Mouse (Mus musculus): ENCODE results near the gene Tcf3. TPM values are rescaled to one million over a fixed set of nuclear protein-coding genes. Genes with fewer than 3 reads are reported as not detected.

Tcf3 gene
- polyA plus RNA-seq, 1 experiment, result 67.5 TPM

GRCm38 (mm10) chr10:80387522-80387959, 45.9 kb downstream of the Tcf3 start, which contains the start of gene Mex3d:
Gene Mex3d (minus strand): TSS chr10:80387659.
- Histone ChIP-seq H3K4me3 (peak within 1 kb of the TSS; percentile 100), H3K4me2 (ENCODE audit: low read depth) (peak within 1 kb of the TSS; percentile 100), H3K36me3 (ENCODE audit: control insufficient read depth, insufficient read depth) (no peaks in the 10 kb centered on the region), H3K27me3 (ENCODE audit: control insufficient read depth, insufficient read depth, insufficient read length) (no peaks in the 10 kb centered on the region), H3ac (ENCODE audit: control insufficient read depth, insufficient read length) (peak within 1 kb of the TSS; percentile 87), H3K79me2 (ENCODE audit: control insufficient read depth, insufficient read depth) (peaks cover 46% of the 10 kb centered on the region)
- TF ChIP-seq MYOD1 (IDR thresholded peaks at IDR 0.05; ENCODE audit: control insufficient read depth in 1 of 3, insufficient read length in 2 of 3, low read depth in 2 of 3) (peak in 1 of 3 experiments; percentile 66), USF1 (IDR thresholded peaks at IDR 0.05; ENCODE audit: low read depth) (peak; percentile 36), POLR2A (IDR thresholded peaks at IDR 0.05; ENCODE audit: insufficient read length, low read depth) (peak; percentile 57), POLR2AphosphoS2 (IDR thresholded peaks at IDR 0.05; ENCODE audit: insufficient read length, low read depth) (peak; percentile 36), REST (IDR thresholded peaks at IDR 0.05; ENCODE audit: insufficient read depth, insufficient read length) (no peak)

GRCm38 (mm10) chr10:80386735-80387471, 46.5 kb downstream of the Tcf3 start:
- H3K4me2 ChIP-seq (ENCODE audit: low read depth), result peak overlapping the region; percentile 94
- TF ChIP-seq MYOG (IDR thresholded peaks at IDR 0.05; ENCODE audit: control insufficient read depth in 1 of 3, insufficient read depth in 1 of 3, insufficient read length in 2 of 3, low read depth in 2 of 3), result peak in 1 of 3 experiments; percentile 14
- no peak for TF ChIP-seq MAX (IDR thresholded peaks at IDR 0.05; ENCODE audit: low read depth)
- TF ChIP-seq MYOD1 (IDR thresholded peaks at IDR 0.05; ENCODE audit: control insufficient read depth in 1 of 3, insufficient read length in 2 of 3, low read depth in 2 of 3), result peak in 1 of 3 experiments; percentile 20
- TF ChIP-seq POLR2A (IDR thresholded peaks at IDR 0.05; ENCODE audit: insufficient read length, low read depth), result peak; percentile 5
- no peak for TF ChIP-seq SRF (IDR thresholded peaks at IDR 0.05; ENCODE audit: control insufficient read depth, insufficient read length, low read depth)
- TF ChIP-seq CEBPB (IDR thresholded peaks at IDR 0.05; ENCODE audit: insufficient read depth, poor library complexity, severe bottlenecking), result no peak
- peak; percentile 6 for TF ChIP-seq POLR2AphosphoS2 (IDR thresholded peaks at IDR 0.05; ENCODE audit: insufficient read length, low read depth)
- no peak for TF ChIP-seq TCF12 (IDR thresholded peaks at IDR 0.05; ENCODE audit: insufficient read depth, poor library complexity, severe bottlenecking)
- no peak for TF ChIP-seq REST (IDR thresholded peaks at IDR 0.05; ENCODE audit: insufficient read depth, insufficient read length)
- TF ChIP-seq E2F4 (IDR thresholded peaks at IDR 0.05; ENCODE audit: insufficient read depth), result no peak
- no peak for TF ChIP-seq USF1 (IDR thresholded peaks at IDR 0.05; ENCODE audit: low read depth)
- peaks cover 51% of the 10 kb centered on the region for H3K79me2 ChIP-seq (ENCODE audit: control insufficient read depth, insufficient read depth)
- peak overlapping the region; percentile 100 for H3K4me3 ChIP-seq
- peak overlapping the region; percentile 87 for H3ac ChIP-seq (ENCODE audit: control insufficient read depth, insufficient read length)
- H3K36me3 ChIP-seq (ENCODE audit: control insufficient read depth, insufficient read depth), result no peaks in the 10 kb centered on the region
- H3K27me3 ChIP-seq (ENCODE audit: control insufficient read depth, insufficient read depth, insufficient read length), result no peaks in the 10 kb centered on the region

GRCm38 (mm10) chr10:80385811-80386734, 47.4 kb downstream of the Tcf3 start:
- Histone ChIP-seq H3K36me3 (ENCODE audit: control insufficient read depth, insufficient read depth) (no peaks in the 10 kb centered on the region), H3K4me2 (ENCODE audit: low read depth) (peak overlapping the region; percentile 94)

GRCm38 (mm10) chr10:80385310-80385709, 48.1 kb downstream of the Tcf3 start:
- Histone ChIP-seq H3K4me2 (ENCODE audit: low read depth) (peak overlapping the region; percentile 94), H3K4me3 (peak overlapping the region; percentile 100), H3K36me3 (ENCODE audit: control insufficient read depth, insufficient read depth) (no peaks in the 10 kb centered on the region), H3ac (ENCODE audit: control insufficient read depth, insufficient read length) (peak overlapping the region; percentile 87), H3K27me3 (ENCODE audit: control insufficient read depth, insufficient read depth, insufficient read length) (no peaks in the 10 kb centered on the region), H3K79me2 (ENCODE audit: control insufficient read depth, insufficient read depth) (peaks cover 51% of the 10 kb centered on the region)
- peak in 1 of 3 experiments; percentile 77 for TF ChIP-seq MYOG (IDR thresholded peaks at IDR 0.05; ENCODE audit: control insufficient read depth in 1 of 3, insufficient read depth in 1 of 3, insufficient read length in 2 of 3, low read depth in 2 of 3)
- peak in 1 of 3 experiments; percentile 80 for TF ChIP-seq MYOD1 (IDR thresholded peaks at IDR 0.05; ENCODE audit: control insufficient read depth in 1 of 3, insufficient read length in 2 of 3, low read depth in 2 of 3)
- no peak for TF ChIP-seq REST (IDR thresholded peaks at IDR 0.05; ENCODE audit: insufficient read depth, insufficient read length)
- no peak for TF ChIP-seq TCF3 (IDR thresholded peaks at IDR 0.05; ENCODE audit: insufficient read length, low read depth)

More at GRCm38 (mm10) chr10:80385811-80386734, 47.4 kb downstream of the Tcf3 start:
- Histone ChIP-seq H3ac (ENCODE audit: control insufficient read depth, insufficient read length) (peak overlapping the region; percentile 87), H3K4me3 (peak overlapping the region; percentile 100), H3K27me3 (ENCODE audit: control insufficient read depth, insufficient read depth, insufficient read length) (no peaks in the 10 kb centered on the region), H3K79me2 (ENCODE audit: control insufficient read depth, insufficient read depth) (peaks cover 51% of the 10 kb centered on the region)
- TF ChIP-seq CEBPB (IDR thresholded peaks at IDR 0.05; ENCODE audit: insufficient read depth, poor library complexity, severe bottlenecking), result no peak
- peak; percentile 79 for TF ChIP-seq POLR2A (IDR thresholded peaks at IDR 0.05; ENCODE audit: insufficient read length, low read depth)
- TF ChIP-seq TCF12 (IDR thresholded peaks at IDR 0.05; ENCODE audit: insufficient read depth, poor library complexity, severe bottlenecking), result no peak
- peak; percentile 84 for TF ChIP-seq POLR2AphosphoS2 (IDR thresholded peaks at IDR 0.05; ENCODE audit: insufficient read length, low read depth)
- TF ChIP-seq E2F4 (IDR thresholded peaks at IDR 0.05; ENCODE audit: insufficient read depth), result peak; percentile 40
